Mouse (Mus musculus) 3T3-L1 (cell line): Measurements from ENCODE around the gene Borcs7.

Experiments
- DNase-seq: peaks from one replicate; pipeline ENCODE4 v3.0.0-alpha.2; 2015; ENCODE audit warnings: low read depth, low spot score

Gene Borcs7

GRCm38 (mm10) chr19:46689460-46690372 is at the start of gene Borcs7:
TSS of gene Borcs7 (plus strand) at chr19:46689906.
- DNase-seq: peak; percentile 86

GRCm38 (mm10) chr19:46640780-46641179 is 48.9 kb upstream of the Borcs7 start:
- DNase-seq: no peak

GRCm38 (mm10) chr19:46641420-46642085 is 48.2 kb upstream of the Borcs7 start:
- peak; percentile 44 for DNase-seq

GRCm38 (mm10) chr19:46642136-46642753 is 47.5 kb upstream of the Borcs7 start:
- peak; percentile 76 for DNase-seq

GRCm38 (mm10) chr19:46643236-46643635 is 46.5 kb upstream of the Borcs7 start:
- DNase-seq: no peak

- no peak for DNase-seq
Observed at GRCm38 (mm10) chr19:46644343-46644792, 45.3 kb upstream of the Borcs7 start.

GRCm38 (mm10) chr19:46644793-46645602 is 44.7 kb upstream of the Borcs7 start:
- peak; percentile 64 for DNase-seq

GRCm38 (mm10) chr19:46646041-46646481 is 43.6 kb upstream of the Borcs7 start:
- no peak for DNase-seq

- DNase-seq: no peak
Observed at GRCm38 (mm10) chr19:46647254-46647653, 42.5 kb upstream of the Borcs7 start.

GRCm38 (mm10) chr19:46647850-46648249 is 41.9 kb upstream of the Borcs7 start:
- DNase-seq: peak; percentile 51

- no peak for DNase-seq
Observed at GRCm38 (mm10) chr19:46648565-46648964, 41.1 kb upstream of the Borcs7 start.

GRCm38 (mm10) chr19:46653188-46653587 is 36.5 kb upstream of the Borcs7 start:
- DNase-seq: no peak

GRCm38 (mm10) chr19:46653616-46654235 is 36.0 kb upstream of the Borcs7 start:
- DNase-seq: no peak

GRCm38 (mm10) chr19:46655626-46656025 is 34.1 kb upstream of the Borcs7 start:
- no peak for DNase-seq

GRCm38 (mm10) chr19:46656151-46656840 is 33.4 kb upstream of the Borcs7 start:
- no peak for DNase-seq

GRCm38 (mm10) chr19:46657339-46658020 is 32.2 kb upstream of the Borcs7 start:
- DNase-seq: peak; percentile 60

GRCm38 (mm10) chr19:46658348-46658747 is 31.4 kb upstream of the Borcs7 start:
- DNase-seq: no peak

- DNase-seq: no peak
Observed at GRCm38 (mm10) chr19:46658851-46659250, 30.9 kb upstream of the Borcs7 start.

GRCm38 (mm10) chr19:46661511-46661910 is 28.2 kb upstream of the Borcs7 start:
- DNase-seq: no peak

GRCm38 (mm10) chr19:46662214-46662613 is 27.5 kb upstream of the Borcs7 start:
- no peak for DNase-seq
